Mouse (Mus musculus) liver, postnatal 0 days (tissue): ENCODE measurements around the gene Scn3a.

ENCODE experiments used
- CTCF ChIP-seq: sonication (generic); IDR thresholded peaks from 2 replicates; pipeline ENCODE4 v1.5.1; 2016; ENCODE audit warnings: antibody characterized with exemption, low read depth
- EP300 ChIP-seq: IDR thresholded peaks from 2 replicates; pipeline ENCODE4 v1.6.1; 2016; ENCODE audit warnings: antibody characterized with exemption, low read depth, mild to moderate bottlenecking

- TF ChIP-seq CTCF (no peak), EP300 (no peak)
Observed at GRCm38 (mm10) chr2:65481007-65481672, 86.3 kb downstream of the Scn3a start.
